Mouse (Mus musculus) liver, adult (tissue): ENCODE measurements around the gene Ngb.

Experiments used
- GATA4 ChIP-seq: IDR thresholded peaks from 2 replicates; pipeline ENCODE4 v1.6.1; 2014; ENCODE audit warnings: mild to moderate bottlenecking, low read length; ENCODE audit not compliant: insufficient replicate concordance

The Ngb gene

DNA sequence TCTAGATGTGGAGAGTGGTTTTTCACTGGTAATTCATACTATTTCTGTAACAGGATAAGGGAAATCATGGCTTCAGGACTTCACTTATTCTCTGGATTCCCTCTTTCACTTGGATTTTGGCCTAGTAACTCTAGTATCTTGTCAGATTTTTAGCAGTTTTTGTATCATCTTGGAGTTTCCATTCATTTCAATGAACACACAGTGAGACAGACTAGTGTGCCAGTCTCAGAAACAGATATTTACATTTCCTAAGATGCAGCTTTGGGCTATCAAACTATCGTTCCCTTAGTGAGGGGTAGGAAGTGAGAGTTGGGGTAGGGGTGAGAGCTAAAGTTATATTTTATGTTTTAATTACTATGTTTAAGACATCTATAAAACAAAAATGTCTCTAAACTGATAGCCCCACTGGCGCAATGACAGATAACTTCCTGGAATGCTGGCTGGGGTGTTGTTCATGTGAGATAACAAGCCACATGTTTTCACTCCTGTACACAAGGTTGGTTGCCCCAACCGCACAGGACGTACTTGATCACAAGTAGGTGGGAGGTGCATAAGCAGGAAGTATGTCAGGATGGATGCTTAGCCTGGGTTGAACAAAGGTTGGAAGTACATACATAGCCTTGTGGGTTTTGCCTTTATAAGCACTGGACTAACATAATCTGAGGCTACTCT lies 19.7 kb upstream of the Ngb start:
- TF ChIP-seq GATA4: no peak

GRCm38 (mm10) chr12:87107357-87107977 lies 5.1 kb upstream of the Ngb start:
- TF ChIP-seq GATA4: no peak

- TF ChIP-seq GATA4: no peak
Measured at GRCm38 (mm10) chr12:87104796-87105195, 2.5 kb upstream of the Ngb start.

DNA sequence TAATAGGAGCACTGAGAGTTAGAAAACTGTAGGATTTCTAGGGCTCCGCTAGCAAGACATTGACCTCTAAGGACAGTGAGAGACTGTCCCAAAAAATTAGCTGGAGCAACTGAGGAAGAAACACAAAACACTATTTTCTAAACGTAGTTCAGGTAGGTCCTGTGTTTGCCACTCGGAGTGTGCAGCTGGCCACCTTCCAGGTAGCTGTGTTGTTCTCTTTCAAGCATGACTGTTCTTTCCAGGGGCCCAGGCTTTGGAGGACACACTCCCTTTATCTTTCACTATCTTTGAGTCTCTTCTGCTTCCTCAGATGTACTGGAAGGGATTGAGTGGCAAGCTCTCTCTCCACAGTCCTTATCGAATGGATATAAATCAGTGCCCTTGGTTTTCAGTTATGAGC lies 1.1 kb upstream of the Ngb start:
- TF ChIP-seq GATA4: no peak

DNA sequence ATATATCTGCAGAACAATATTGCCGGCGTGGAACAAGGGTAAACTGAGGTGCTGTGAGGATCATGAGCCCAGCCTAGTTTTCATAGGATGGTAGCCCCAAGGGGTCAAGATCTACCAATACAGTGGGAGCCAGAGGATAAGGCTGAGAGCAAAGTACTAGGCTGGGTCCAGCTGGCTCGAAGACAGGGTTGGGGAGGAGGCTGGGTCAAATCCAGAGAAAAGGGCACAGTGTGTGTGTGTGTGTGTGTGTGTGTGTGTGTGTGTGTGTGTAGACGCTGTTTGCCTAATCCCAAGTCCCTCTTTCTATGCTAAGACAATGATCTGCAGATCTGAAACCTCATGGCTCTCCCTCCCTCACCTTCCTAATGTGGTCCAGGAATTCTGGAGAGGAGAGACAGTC lies 2.0 kb downstream of the Ngb start:
- TF ChIP-seq GATA4: no peak

DNA sequence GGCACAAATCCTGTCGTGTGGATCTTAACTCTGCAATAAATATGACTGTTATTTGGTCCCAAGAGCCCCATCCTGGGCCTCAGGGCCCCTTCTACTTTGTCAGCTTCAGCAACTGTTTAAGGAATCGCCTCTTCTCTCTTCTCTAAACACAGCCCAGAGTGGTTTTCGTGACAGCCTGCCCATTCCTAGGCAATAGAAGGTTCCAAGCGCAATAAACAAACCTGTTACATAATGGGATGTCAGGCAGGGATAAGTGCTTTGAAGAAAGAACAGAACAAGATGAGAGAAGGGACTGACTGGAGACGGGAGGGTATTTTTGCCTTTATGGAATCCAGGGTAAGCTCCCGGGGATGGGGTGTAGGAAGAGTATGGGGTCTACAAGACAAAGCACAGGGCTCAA lies 8.7 kb downstream of the Ngb start:
- no peak for TF ChIP-seq GATA4

- TF ChIP-seq GATA4: no peak
Measured at GRCm38 (mm10) chr12:87093249-87093648, 9.1 kb downstream of the Ngb start.

DNA sequence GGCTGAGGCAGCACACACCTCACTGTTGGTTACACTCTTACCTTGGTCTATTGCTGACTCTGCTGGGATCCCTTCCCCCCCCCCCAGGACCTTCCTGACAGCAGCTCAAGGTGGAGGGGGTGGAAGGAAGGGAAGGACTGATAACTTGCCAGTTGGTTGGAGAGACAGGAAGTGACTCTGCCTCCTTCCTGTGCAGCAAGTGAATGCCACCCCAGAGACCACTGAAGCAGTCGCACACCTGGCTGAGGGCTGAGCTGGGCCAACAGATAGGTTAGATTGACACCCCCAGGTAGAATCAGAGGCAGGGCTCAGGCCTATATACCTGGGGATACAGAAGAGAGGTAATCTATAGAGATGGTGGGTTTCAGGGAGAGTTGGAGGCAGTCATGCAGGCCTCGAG lies 10.4 kb downstream of the Ngb start:
- TF ChIP-seq GATA4: no peak

DNA sequence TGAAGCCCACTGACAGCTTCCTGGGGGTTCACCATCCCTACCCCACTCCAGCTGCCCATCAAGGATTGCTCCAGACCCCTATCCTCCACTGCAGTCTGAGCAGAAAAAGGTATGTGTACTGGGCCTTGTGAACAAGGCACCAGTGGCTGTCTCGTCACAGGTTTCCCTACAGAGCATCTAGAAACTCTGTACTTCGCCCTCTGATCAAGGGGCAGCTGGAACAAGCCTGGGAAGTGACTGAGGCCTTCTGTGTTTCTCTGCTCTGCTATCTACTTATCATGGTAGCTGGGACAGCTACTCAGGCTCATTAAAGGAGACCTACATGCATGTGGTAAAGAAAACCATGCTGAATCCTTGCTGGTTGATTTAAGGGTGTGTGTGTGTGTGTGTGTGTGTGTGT lies 12.6 kb downstream of the Ngb start:
- TF ChIP-seq GATA4: no peak

GRCm38 (mm10) chr12:87089255-87089654 lies 13.1 kb downstream of the Ngb start:
- no peak for TF ChIP-seq GATA4

GRCm38 (mm10) chr12:87088331-87088730 lies 14.0 kb downstream of the Ngb start:
- TF ChIP-seq GATA4: no peak

DNA sequence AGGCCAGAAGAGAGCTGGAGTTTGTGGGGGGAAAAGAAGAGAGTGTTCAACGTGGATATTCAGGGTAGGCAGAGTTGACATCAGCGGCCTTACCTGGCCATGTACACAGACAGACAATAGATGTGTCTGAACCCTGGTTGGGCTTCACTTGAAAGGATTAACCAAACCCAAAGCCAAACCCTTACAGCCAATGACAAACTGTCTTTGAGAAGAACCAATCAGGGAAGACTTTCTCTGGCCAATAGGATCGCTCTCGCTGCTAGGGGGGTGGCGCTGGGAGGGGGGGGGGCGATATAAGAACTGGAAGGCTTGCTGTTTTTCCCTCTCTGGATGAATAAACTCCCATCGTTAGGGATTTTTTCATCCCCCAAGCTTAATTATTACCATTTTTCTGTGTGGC lies 15.1 kb downstream of the Ngb start:
- TF ChIP-seq GATA4: no peak

GRCm38 (mm10) chr12:87082797-87083196 lies 19.5 kb downstream of the Ngb start:
- no peak for TF ChIP-seq GATA4

- no peak for TF ChIP-seq GATA4
Measured at GRCm38 (mm10) chr12:87076610-87077009, 25.7 kb downstream of the Ngb start.

DNA sequence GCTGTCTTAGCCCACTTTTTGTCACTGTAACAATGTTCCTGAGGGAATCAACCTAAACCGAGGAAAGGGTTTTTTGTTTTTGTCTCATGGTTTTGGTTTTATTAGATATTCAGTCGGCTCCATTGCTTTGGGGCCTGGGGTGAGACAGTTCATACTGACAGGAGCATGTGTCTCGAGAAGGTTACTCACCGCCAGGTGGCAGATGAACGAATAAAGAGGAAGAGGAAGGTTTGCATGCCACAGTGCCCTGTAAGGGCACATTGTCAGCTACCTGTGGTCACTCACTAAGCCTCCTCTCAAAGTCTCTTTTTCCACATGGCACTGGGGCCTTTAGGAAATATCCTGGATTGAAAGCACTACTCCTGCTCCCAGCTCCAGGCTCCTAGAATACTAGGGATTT lies 31.8 kb downstream of the Ngb start:
- no peak for TF ChIP-seq GATA4

GRCm38 (mm10) chr12:87066429-87066828 lies 35.9 kb downstream of the Ngb start:
- TF ChIP-seq GATA4: no peak

- no peak for TF ChIP-seq GATA4
Measured at GRCm38 (mm10) chr12:87065446-87065845, 36.9 kb downstream of the Ngb start.

DNA sequence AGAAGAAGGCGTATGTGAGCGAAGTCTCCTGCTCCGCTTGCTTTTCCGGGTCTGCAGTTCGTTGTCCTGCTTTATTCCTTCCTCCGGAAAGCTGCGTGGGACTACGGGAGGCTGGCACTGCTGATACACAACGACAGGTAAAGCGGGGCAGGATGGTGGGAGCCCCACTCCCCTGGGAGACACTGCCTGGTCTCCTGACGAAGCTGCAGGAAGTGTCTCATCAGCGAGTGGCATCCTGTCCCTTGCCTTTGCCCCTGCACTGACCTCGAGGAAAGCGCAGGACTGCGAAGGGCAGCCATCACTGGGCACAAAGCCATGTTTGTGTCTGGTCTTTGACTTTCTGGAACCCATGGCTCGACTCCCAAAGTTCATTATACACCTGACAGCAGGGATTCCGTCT lies 45.3 kb downstream of the Ngb start:
- TF ChIP-seq GATA4: no peak

- no peak for TF ChIP-seq GATA4
Measured at GRCm38 (mm10) chr12:87054873-87055272, 47.5 kb downstream of the Ngb start.
